Mouse (Mus musculus) cerebellum, adult 11-12 months (tissue): ENCODE measurements around the gene Dst.

Experiments
- DNase-seq: peaks from one replicate; pipeline ENCODE4 v3.0.0; 2022

The Dst gene

DNA sequence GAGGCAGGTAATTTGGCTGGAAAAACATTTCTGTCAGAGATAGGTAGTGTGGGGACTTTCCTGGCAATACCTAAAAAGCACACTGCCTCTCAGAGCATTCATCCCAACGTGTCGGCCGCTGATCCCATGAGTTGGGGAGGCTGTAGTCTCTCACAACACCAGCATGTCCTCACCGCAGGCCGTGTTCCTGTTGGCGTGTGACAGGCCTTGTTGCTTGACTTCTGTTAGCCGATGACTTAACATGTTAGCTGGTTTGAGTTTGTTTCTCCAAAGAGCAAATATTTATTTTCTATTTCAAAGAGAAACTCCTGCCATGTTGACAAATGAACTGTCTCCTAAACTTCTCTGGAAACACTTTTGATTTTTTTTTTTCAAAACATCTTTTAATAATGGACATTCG lies 344.2 kb downstream of the Dst start:
- DNase-seq = no peak

DNA sequence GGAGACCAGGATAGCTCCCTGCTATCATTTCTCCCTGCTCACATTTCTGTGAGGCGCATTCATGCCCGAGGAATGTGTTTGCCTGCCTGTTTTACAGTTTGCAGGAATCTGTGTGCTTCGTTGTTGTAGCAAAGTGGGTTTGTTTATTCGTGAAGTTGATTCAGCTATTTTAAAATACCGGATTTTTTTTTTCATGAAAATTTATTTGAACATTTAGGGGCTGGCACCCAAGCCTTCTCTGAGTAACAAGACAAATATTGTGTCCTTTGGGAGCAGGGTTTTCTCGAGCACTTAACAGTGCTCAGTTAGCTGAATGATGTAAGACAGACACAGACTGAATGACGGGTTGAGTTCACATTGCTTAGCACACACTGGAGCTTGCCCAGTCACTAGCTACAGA lies 345.9 kb downstream of the Dst start:
- no peak for DNase-seq

DNA sequence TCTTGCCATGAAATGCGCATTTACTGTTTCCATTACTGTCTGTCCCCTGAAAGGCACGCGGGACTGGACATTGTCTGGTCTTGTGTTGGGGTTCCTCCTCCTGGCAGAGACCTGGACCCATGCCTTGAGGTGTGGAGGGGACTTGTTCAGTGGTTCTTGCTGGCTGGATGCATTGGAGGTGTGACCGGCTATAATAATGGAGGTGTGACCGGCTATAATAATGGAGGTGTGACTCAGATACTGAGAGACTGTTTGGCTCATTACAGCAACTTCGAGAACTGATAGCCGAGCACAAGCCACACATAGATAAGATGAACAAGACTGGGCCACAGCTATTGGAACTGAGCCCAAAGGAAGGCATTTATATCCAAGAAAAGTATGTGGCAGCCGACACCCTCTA lies 351.9 kb downstream of the Dst start:
- DNase-seq = no peak

DNA sequence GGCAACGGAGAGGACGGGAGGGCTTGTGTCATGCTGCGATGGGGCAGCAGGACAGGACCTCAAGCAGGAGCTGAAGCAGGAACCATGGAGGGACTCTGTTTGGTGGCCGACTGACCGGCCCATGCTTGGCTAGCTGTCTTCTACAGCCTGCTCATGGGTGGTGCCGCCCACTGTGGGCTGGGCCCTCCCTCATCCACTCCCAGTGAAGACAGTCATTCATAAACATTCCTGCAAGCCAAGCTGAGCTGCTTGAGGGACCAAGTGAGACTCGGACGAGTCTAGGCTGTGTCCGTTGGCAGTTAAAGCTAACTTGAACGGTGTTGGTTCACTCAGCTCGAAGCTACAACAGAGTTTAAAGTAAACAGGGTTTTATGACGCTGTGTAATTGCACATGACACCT lies 353.0 kb downstream of the Dst start:
- no peak for DNase-seq

DNA sequence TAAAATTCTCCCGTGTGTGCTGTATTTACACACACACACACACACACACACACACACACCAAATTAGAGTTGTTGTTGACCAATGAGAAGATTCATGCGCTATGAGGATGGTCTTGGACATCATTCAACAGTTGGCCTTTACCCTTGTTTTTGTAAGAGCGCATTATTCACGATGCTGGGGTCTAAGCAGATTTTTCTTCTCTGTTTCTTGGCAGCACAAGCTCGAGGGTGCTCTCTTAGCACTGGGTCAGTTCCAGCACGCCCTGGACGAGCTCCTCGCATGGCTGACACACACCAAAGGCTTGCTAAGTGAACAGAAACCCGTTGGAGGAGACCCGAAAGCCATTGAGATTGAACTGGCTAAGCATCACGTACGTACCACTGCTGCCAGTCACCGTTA lies 360.5 kb downstream of the Dst start:
- DNase-seq = no peak

DNA sequence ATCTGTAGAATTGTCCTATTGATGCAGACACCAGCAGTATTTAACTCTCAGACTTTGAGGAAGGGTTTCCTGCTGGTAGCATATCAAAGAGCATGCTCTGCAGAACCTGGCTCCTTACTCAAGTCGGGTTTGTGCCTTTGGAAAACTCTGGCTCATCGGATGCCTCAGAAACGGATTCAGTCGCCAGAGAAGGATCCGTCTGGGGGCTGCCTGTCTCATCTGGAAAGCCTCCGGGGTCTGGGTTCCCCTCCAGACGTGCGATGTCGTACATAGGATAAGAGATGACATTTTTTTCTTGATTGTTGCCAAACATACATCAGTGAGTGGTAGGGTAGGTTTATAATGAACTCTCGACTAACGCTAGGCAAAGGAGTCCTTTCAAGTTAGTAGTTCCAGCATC lies 361.6 kb downstream of the Dst start:
- no peak for DNase-seq

DNA sequence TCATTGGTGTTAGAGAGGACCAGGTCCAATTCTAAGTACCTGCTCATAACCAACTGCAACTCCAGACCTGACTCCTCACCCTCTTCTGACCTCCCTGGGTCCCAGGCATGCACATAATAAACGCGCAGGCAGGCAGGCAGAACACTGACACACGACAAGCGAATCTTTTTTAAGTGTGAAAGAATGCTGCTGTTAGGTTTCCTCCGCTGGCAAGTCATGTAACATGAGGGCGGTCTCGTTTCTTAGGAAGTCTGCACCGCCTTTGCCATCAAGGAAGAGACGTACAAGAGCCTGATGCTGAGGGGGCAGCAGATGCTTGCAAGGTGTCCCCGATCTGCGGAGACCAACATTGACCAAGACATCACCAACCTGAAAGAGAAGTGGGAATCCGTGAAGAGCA lies 365.9 kb downstream of the Dst start:
- no peak for DNase-seq

DNA sequence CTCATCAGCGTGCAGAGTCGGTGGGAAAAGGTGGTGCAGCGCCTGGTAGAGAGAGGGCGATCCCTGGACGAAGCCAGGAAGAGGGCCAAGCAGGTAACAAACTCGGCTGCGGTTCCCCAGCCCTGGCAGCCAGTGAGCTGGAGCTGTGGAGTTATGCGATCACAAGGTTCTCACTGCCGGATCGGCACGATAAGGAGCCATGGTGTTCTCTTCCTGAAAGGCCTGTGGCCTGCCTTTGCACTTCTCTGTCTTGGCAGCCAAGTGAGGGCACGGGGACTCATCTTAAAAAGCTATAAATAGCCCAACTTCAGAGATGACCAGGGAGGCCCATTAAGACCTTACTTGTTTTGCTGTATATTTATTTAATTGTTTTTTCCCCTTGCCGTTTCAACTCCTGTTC lies 367.8 kb downstream of the Dst start:
- DNase-seq = no peak

DNA sequence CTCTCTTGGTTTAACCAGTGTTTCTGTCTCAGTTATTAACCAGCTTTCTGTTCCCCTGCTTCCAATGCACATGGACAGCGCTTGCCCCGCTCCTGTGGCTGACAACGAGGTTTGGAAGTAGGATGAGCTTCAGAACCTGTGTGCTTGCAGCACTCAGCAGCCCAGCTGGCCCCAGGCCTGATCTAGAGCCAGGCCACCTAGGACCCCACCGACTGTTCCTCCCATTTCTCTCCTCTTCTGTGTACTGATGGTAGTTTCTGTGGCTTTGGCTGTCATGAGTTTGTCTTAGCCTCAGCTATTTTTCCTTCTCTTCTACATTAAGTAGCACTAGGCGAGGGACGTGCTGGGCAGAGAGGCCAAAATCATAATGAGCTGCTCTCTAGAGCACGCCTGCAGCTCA lies 368.7 kb downstream of the Dst start:
- peak; percentile 22 for DNase-seq

DNA sequence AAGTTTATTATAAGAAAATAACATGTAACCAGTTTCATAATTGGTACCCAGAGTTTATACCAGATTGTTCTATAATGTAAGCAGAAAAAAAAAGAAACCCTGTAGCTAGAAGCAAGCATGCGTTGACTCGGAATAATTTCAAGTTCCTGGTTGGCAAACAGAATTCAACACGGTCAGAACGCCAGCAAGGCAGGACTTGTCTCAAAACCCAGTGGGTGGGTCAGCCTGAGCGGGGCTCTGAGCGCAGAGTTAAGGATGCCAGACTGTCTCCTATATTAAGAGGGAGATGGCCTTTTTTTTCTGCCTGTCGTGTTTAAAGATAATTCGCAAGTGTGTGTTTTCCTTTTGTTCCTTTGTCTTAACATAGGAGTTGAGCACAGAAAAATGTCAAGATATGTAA lies 369.2 kb downstream of the Dst start:
- no peak for DNase-seq

DNA sequence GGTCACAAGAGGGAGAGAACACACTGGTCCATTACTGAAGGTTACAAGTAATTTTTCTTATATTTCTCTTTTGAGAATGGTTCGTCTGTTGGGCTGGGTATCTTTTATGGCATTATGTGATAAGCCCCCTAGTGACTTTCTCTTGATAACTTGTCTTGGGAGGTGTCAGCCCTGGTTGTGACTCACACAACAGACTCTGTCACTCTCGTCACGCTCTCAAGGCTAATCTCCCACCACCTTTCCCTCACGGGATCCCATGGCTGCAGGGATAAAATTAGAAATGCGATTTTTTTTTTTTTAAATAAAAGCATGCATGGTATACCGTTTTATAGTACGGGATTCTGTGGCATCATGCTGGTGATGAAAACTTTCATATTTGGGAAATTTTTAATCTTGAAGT lies 375.5 kb downstream of the Dst start:
- DNase-seq = no peak

DNA sequence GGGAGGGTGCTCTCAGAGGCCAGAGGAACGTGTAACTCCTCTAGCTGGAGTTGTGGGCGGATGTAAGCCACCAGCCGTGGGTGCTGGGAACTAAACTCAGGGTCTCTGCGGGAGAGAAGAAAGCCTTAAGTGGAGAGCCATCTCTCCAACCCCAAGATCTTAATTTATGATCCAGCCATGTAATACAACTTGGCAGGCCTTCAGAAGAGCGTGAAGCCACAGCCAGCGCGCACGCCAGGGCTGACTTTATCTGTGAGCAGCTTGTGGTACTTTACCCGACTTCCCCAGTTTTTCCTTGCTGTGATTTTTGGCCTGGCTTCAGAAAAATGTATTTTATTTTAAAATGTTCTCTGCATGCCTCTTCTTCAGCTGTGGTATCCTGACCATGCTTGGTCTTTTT lies 377.0 kb downstream of the Dst start:
- DNase-seq = no peak

DNA sequence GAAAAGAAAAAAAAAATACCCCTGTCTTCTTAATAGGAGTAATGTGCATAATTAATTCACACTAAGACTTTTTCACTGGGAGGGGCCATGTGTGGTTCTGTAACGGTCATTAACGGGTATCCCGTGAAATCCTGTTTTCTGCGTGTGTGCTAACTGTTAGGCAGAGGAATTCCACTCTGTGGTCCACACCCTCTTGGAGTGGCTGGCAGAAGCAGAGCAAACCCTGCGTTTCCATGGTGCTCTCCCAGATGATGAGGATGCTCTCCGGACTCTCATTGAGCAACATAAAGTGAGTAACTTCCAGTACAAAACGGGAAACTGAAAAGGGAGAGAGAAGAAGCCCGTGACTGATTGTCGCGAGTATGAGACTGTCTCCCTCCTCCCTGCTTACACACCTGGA lies 379.7 kb downstream of the Dst start:
- no peak for DNase-seq

DNA sequence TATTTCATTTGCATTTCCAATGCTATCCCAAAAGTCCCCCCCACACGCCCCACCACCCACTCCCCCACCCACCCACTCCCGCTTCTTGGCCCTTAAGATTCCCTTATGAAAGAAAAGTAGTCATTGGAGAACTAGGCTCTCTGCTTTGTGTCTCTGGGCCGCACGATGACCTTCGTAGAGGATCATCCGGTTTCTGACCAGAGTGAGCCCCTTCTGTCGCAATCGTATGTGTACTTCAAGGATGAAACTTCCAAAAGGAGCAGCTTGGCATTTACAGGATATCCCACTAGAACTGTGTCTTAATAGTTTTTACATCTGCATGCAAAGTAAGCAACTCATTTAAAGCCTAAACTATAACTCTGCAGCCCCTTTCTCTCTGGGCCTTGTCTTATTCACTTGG lies 380.2 kb downstream of the Dst start:
- no peak for DNase-seq

DNA sequence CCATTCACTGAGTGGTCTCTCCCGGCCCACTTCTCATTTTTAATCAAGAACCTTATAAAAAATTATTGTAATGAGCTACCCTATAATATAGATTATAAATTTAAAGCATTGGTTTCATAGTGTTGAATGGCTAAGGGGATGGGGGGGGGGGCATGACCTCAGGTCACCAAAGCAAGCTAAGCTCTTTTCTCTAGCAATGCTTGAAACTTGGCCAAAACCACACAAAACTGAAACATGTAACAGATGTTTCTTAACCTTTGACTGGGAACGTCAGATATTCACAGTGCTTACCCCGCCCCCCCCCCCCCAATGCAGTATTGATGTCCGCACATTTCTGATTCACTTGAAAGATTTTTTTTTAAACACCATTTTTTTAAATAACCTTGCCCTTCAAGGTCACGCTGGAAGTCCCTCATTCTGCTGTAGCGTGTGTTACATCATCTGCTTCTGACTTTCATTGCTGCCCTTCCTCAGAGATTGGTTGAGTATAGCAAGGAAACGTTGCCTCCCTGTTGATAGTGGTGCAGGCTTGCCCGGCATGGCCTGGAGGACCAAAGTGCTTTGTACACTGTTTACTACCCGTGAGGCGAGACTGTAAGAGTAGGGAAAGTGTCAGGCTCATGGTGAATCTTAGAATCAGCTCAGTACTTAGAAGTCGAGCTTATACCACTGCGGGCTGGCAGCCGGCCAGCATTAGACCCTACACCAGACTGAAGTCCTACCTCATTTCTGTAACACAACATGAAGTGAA lies 380.9 kb downstream of the Dst start:
- DNase-seq = no peak

DNA sequence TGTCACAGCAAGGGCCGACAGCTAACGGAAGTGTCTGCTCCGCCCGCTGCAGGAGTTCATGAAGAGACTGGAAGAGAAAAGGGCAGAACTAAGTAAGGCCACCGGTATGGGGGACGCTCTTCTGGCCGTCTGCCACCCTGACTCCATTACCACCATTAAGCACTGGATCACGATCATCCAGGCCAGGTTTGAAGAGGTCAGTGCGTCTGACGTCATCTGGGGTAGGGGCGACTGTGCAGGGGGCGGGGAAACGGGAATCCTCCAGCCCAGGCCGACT lies 381.4 kb downstream of the Dst start:
- DNase-seq = no peak

DNA sequence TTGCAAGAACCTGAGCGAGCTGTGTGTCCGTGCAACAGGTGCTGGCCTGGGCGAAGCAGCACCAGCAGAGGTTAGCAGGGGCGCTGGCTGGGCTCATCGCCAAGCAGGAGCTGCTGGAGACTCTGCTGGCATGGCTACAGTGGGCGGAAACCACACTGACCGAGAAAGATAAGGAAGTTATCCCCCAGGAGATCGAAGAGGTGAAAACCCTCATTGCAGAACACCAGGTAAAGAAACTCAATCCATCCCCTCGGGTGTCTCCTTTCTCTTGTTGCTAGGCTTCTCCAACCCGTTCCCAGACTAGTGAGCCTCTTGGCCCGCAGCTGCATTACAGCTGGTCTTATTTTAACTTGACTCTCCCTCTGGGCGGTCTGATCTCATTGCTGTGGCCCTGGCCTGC lies 382.3 kb downstream of the Dst start:
- DNase-seq = no peak

DNA sequence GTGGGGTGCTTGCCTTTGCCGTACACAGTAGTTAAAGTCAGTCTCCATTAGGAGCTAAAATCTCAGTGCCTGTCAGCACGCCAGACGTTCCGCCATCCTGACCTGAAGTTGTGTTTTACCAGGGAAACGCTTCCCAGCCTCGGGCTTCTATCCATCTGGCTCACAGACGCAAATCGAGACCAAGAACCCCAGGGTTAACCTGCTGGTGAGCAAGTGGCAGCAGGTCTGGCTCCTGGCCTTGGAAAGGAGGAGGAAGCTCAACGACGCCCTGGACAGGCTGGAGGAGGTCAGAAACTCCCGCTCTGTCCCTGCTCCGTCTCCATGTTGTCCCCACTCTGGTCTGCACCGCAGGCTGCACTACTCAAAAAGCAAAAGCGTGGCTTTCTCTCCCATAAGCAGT lies 385.2 kb downstream of the Dst start:
- peak; percentile 87 for DNase-seq

DNA sequence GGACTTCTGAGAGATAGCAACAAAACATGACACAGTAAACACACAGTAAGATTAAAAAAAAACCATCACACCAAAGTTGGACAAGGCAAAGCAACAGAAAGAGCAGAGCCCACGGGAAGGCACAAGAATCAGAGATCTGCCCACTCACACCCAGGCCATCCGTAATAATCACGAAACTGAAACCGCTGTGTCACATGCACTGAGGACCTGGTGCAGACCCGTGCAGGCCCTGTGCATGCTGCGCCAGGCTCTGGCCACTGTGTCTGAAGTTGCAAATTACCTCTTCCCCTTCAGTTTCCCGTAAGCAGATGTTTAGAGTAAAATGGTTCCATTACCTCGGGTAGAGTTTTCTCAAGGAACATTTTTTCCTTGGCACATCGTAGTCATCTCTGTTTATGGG lies 389.6 kb downstream of the Dst start:
- no peak for DNase-seq

DNA sequence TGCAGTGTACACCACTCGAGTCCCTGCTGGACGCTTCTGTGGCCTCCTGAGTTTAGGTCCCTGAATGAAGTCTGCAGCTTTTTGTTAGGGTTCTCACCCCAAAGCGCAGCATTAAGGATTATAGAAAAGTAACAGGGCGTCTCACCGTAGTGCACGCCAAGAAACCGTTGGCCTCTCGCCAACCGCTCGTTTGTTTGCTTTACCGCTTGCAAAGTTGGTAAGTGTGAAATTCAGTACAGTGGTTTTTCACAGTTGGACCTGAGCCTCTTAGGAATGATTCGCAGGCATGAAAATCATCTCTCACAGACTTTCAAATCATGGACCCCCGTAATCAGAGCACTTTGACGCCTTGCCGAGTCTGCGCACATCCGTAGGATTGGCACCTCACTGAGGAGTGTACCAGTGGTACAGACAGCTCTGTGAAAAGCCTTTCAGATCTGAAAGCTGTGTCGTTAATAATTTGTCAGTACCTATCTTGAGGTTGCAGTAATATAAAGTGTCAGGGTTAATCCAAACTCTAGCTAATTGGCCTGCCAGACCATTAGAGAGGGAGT lies 390.7 kb downstream of the Dst start:
- DNase-seq = no peak

DNA sequence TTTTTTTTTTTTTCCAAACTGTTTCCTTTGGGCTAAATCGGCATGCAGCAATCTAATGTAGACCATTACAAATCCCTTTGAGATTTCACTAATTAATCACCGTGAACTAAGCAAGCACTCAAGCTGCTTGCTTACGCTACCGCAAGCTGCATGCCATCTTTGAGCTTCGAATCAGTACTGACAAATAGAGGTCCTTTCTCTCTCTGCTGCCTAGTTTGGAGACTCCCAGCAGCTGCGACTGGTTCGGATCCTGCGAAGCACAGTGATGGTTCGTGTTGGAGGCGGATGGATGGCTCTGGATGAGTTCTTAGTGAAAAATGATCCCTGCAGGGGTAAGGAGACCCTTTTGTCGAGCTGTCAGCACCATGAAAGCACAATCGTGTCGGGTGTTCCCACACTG lies 391.5 kb downstream of the Dst start:
- DNase-seq = no peak

DNA sequence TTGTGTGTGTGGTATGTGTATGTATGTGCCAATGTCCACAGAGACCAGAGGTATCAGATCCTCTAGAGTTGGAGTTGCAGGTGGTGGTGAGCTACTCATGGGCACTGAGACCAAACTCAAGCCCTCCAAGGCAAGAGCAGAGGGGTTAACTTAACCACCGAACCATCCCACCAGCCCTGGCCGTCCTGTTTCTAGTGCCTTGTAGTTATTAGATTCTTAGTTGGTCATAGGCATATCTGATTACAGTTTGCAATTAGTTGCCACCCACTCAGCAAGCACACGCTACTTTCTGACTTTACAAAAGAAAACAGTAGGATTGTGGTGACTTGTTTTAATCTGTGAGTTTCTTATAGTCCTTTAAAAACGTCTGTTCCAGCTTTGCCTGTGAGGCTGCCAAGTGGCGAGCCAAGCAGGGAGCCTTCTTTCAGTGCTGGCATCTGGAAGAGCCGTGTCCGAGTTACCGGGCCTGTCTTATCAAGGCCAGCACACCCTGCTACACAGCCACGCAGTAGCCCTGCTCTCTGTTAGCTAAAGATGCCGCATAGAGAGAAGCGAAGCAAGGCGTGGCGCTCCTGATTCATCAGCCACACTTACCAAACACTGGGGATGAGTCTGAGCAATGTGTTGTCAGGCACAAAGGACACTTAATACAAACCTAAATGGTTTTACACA lies 392.4 kb downstream of the Dst start:
- DNase-seq = no peak

DNA sequence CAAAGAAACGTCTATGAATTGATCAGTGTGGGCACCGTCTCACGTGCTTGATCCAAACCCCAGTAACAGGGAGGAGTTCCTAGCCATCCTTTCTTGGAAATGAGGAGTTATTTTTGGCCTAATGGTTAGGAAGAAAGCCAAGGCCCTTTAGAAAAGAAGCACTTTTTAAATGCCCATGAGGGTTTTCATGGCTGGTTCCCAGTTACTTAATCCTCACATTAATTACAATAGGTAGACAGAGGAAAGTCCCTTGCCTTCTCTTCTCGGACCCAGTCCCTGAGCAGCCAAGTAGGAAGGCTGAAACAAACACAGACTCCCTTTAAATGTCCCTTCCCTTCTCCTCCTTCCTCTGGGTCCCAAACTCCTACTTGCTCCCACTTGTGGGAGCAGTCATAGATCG lies 396.2 kb downstream of the Dst start:
- no peak for DNase-seq

DNA sequence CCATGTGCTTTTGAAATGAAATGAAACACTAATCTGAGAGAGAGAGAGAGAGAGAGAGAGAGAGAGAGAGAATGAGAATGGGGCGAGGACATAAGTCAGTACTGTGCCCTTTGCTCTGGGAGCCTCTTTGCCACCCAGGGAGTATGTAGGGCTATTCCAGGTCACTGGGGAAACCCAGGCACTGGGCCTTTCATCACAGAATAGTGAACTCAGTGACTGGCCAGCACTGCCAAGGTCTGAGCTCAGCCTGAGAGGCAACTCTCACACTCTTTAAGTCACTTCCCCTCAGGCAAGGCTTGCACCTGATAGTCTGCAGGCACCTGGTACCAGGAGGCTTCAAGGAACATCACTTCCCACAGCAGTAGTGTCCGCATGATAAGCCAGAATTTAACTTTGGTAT lies 398.7 kb downstream of the Dst start:
- no peak for DNase-seq

DNA sequence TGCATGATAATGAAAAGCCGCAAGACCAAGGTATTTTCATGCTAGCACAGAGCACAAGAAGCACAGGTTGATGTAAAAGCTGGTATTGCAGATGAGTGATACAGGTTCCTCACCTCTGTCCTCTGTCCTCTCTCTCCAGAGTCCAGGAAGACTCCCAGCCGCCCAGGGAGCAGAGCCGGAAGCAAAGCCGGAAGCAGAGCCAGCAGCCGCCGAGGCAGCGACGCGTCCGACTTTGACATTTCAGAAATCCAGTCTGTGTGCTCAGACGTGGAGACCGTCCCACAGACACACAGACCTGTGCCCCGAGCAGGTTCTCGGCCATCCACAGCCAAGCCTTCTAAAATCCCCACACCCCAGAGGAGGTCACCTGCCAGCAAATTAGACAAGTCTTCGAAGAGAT lies 399.2 kb downstream of the Dst start:
- DNase-seq = no peak
